Mouse (Mus musculus): ENCODE measurements around the gene Atg13.

Atg13 gene

GRCm38 (mm10) chr2:91695436-91696224 is 14.7 kb downstream of the Atg13 start:
- DNase-seq (ENCODE audit: low spot score): no peak

GRCm38 (mm10) chr2:91689452-91689851 is 20.9 kb downstream of the Atg13 start:
- no peak for DNase-seq (ENCODE audit: low spot score)

- DNase-seq (ENCODE audit: low spot score): no peak
These were observed 26.5 kb downstream of the Atg13 start for GRCm38 (mm10) chr2:91683919-91684318.

- peak; percentile 72 for DNase-seq (ENCODE audit: low spot score)
These were observed 27.5 kb downstream of the Atg13 start for GRCm38 (mm10) chr2:91682850-91683249.

- DNase-seq (ENCODE audit: low spot score): no peak
These were observed 33.4 kb downstream of the Atg13 start for GRCm38 (mm10) chr2:91676961-91677360.

- no peak for DNase-seq (ENCODE audit: low spot score)
These were observed 34.0 kb downstream of the Atg13 start for GRCm38 (mm10) chr2:91676420-91676819.

- no peak for DNase-seq (ENCODE audit: low spot score)
These were observed 35.5 kb downstream of the Atg13 start for GRCm38 (mm10) chr2:91674895-91675294.

- DNase-seq (ENCODE audit: low spot score): no peak
These were observed 36.8 kb downstream of the Atg13 start for GRCm38 (mm10) chr2:91673587-91673986.

- DNase-seq (ENCODE audit: low spot score): no peak
These were observed 40.3 kb downstream of the Atg13 start for GRCm38 (mm10) chr2:91670038-91670437.

GRCm38 (mm10) chr2:91669326-91669725 is 41.0 kb downstream of the Atg13 start:
- no peak for DNase-seq (ENCODE audit: low spot score)

GRCm38 (mm10) chr2:91667747-91668146 is 42.6 kb downstream of the Atg13 start:
- DNase-seq (ENCODE audit: low spot score): no peak

- no peak for DNase-seq (ENCODE audit: low spot score)
These were observed 43.9 kb downstream of the Atg13 start for GRCm38 (mm10) chr2:91666386-91666910.

GRCm38 (mm10) chr2:91664780-91665179 is 45.6 kb downstream of the Atg13 start:
- no peak for DNase-seq (ENCODE audit: low spot score)

GRCm38 (mm10) chr2:91660981-91661380 is 49.4 kb downstream of the Atg13 start:
- no peak for DNase-seq (ENCODE audit: low spot score)

GRCm38 (mm10) chr2:91659657-91660056 is 50.7 kb downstream of the Atg13 start:
- DNase-seq (ENCODE audit: low spot score): no peak

- DNase-seq (ENCODE audit: low spot score): no peak
These were observed 53.6 kb downstream of the Atg13 start for GRCm38 (mm10) chr2:91656774-91657173.

- no peak for DNase-seq (ENCODE audit: low spot score)
These were observed 54.5 kb downstream of the Atg13 start for GRCm38 (mm10) chr2:91655827-91656226.

- no peak for DNase-seq (ENCODE audit: low spot score)
These were observed 55.0 kb downstream of the Atg13 start for GRCm38 (mm10) chr2:91655388-91655787.

GRCm38 (mm10) chr2:91652863-91653262 is 57.5 kb downstream of the Atg13 start:
- DNase-seq (ENCODE audit: low spot score): peak; percentile 15

- DNase-seq (ENCODE audit: low spot score): no peak
These were observed 58.7 kb downstream of the Atg13 start for GRCm38 (mm10) chr2:91651458-91652258.

GRCm38 (mm10) chr2:91650360-91650995 is 59.9 kb downstream of the Atg13 start:
- DNase-seq (ENCODE audit: low spot score): no peak

- peak; percentile 99 for DNase-seq (ENCODE audit: low spot score)
These were observed 60.6 kb downstream of the Atg13 start, which contains the start of the genes Zfp408 and Arhgap1 for GRCm38 (mm10) chr2:91649553-91650359. Gene Zfp408, minus strand, starts transcription at chr2:91649791. Gene Arhgap1, plus strand, starts transcription at chr2:91649860.

Data from embryo, embryonic 10.5 days (tissue).